Mouse (Mus musculus): ENCODE results near the gene Rapsn. TPM values are rescaled to one million over a fixed set of nuclear protein-coding genes. Genes with fewer than 3 reads are reported as not detected.

Rapsn gene
- polyA plus RNA-seq, 1 experiment: 0.42 TPM

DNA sequence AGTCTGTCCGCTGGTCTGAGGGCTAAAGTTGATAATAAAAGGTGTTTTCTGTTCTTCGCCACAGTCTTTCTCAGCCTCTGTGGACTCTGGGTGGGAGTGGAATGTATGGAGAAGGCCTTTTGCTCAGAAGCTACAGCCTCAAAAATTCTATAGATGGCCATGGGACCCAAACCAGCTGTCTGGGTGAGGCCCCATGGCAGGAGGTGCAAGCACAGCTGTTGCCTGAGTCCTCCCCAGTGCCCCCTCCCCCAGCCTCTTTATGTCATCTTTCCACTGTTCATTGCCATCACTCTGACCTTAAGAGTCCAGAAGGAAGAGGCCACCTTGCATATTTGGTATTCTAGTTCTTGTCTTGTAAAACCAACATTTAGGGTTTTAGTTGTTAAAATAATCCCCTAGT lies 24.0 kb downstream of the Rapsn start:
- TF ChIP-seq EP300 (IDR thresholded peaks at IDR 0.05; ENCODE audit: insufficient read depth, low read depth, low read length): no peak
- no peak for TF ChIP-seq CTCF (IDR thresholded peaks at IDR 0.05; ENCODE audit: low read depth, low read length)
- TF ChIP-seq POLR2A (IDR thresholded peaks at IDR 0.05; ENCODE audit: insufficient read depth, low read length): no peak
- H3K9me3 ChIP-seq (replicated peaks; ENCODE audit: control insufficient read depth, insufficient read depth, low read length, poor library complexity, severe bottlenecking): no peaks in the 10 kb centered on the region
- no peaks in the 10 kb centered on the region for H3K4me1 ChIP-seq (ENCODE audit: control insufficient read depth, insufficient read depth, low read length)
- H3K36me3 ChIP-seq (ENCODE audit: control insufficient read depth, insufficient read depth, low read length, poor library complexity, severe bottlenecking): peaks cover 38% of the 10 kb centered on the region
- no peak overlapping the region for H3K27ac ChIP-seq (ENCODE audit: insufficient read depth, low read length)
- H3K27me3 ChIP-seq (ENCODE audit: control insufficient read depth, insufficient read depth, low read length, poor library complexity, severe bottlenecking): no peaks in the 10 kb centered on the region
- H3K4me3 ChIP-seq (ENCODE audit: low read depth, low read length): no peak overlapping the region
- H3K9ac ChIP-seq (ENCODE audit: low read depth, poor library complexity, severe bottlenecking): no peak overlapping the region

DNA sequence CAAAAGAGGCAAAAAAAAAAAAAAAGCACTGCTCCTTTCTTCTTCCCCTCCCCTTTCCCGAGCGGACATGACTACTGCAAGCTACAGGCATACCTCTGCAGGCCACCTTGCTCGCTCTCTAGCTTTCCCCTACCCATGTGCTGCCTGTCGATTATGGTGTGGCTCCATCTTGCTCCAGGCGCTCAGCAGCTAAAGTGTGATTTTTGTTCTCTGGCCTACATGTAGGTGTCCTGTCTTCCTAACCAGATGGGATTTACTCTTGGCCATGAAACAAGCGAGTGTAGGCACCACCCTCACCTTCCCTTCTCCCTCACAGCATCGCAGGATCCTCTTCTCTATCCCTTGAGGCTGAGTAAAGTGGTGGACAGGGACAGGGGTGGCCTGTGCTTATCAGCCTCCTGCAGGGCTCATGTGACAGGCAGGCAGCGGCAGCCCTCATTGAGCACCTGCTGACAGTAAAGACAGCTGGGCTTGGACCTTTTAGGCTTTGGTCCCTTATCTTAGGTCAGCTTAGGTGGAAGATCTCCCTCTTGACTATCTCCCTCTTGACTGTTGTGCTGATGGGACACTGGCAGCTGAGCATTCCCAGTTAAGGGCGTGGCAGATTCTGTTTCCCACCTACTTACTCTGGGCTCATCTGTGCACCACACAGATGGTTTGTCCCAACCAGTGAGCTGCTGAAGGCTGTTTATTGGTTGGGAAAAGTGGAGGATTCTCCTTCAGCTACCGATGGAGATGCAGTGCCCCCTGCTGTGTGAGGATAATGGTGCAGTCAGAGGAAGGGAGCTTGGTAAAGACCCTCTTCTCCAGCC lies 25.3 kb downstream of the Rapsn start:
- peaks cover 35% of the 10 kb centered on the region for H3K36me3 ChIP-seq (ENCODE audit: control insufficient read depth, insufficient read depth, low read length, poor library complexity, severe bottlenecking)
- no peak overlapping the region for H3K27ac ChIP-seq (ENCODE audit: insufficient read depth, low read length)

GRCm38 (mm10) chr2:91061849-91062481 lies 26.5 kb downstream of the Rapsn start:
- H3K9me3 ChIP-seq (replicated peaks; ENCODE audit: control insufficient read depth, insufficient read depth, low read length, poor library complexity, severe bottlenecking): no peaks in the 10 kb centered on the region
- peaks cover 22% of the 10 kb centered on the region for H3K36me3 ChIP-seq (ENCODE audit: control insufficient read depth, insufficient read depth, low read length, poor library complexity, severe bottlenecking)
- H3K27ac ChIP-seq (ENCODE audit: insufficient read depth, low read length): no peak overlapping the region
- H3K4me3 ChIP-seq (ENCODE audit: low read depth, low read length): no peak overlapping the region
- no peaks in the 10 kb centered on the region for H3K4me1 ChIP-seq (ENCODE audit: control insufficient read depth, insufficient read depth, low read length)
- H3K27me3 ChIP-seq (ENCODE audit: control insufficient read depth, insufficient read depth, low read length, poor library complexity, severe bottlenecking): no peaks in the 10 kb centered on the region
- no peak overlapping the region for H3K9ac ChIP-seq (ENCODE audit: low read depth, poor library complexity, severe bottlenecking)
- TF ChIP-seq CTCF (IDR thresholded peaks at IDR 0.05; ENCODE audit: low read depth, low read length) (no peak), EP300 (IDR thresholded peaks at IDR 0.05; ENCODE audit: insufficient read depth, low read depth, low read length) (no peak), POLR2A (IDR thresholded peaks at IDR 0.05; ENCODE audit: insufficient read depth, low read length) (no peak)

More for the DNA sequence above, 25.3 kb downstream of the Rapsn start:
- Histone ChIP-seq H3K4me1 (ENCODE audit: control insufficient read depth, insufficient read depth, low read length) (no peaks in the 10 kb centered on the region), H3K9ac (ENCODE audit: low read depth, poor library complexity, severe bottlenecking) (no peak overlapping the region), H3K9me3 (replicated peaks; ENCODE audit: control insufficient read depth, insufficient read depth, low read length, poor library complexity, severe bottlenecking) (no peaks in the 10 kb centered on the region), H3K27me3 (ENCODE audit: control insufficient read depth, insufficient read depth, low read length, poor library complexity, severe bottlenecking) (no peaks in the 10 kb centered on the region), H3K4me3 (ENCODE audit: low read depth, low read length) (no peak overlapping the region)
- peak; percentile 52 for TF ChIP-seq CTCF (IDR thresholded peaks at IDR 0.05; ENCODE audit: low read depth, low read length)
- no peak for TF ChIP-seq POLR2A (IDR thresholded peaks at IDR 0.05; ENCODE audit: insufficient read depth, low read length)
- TF ChIP-seq EP300 (IDR thresholded peaks at IDR 0.05; ENCODE audit: insufficient read depth, low read depth, low read length): no peak

DNA sequence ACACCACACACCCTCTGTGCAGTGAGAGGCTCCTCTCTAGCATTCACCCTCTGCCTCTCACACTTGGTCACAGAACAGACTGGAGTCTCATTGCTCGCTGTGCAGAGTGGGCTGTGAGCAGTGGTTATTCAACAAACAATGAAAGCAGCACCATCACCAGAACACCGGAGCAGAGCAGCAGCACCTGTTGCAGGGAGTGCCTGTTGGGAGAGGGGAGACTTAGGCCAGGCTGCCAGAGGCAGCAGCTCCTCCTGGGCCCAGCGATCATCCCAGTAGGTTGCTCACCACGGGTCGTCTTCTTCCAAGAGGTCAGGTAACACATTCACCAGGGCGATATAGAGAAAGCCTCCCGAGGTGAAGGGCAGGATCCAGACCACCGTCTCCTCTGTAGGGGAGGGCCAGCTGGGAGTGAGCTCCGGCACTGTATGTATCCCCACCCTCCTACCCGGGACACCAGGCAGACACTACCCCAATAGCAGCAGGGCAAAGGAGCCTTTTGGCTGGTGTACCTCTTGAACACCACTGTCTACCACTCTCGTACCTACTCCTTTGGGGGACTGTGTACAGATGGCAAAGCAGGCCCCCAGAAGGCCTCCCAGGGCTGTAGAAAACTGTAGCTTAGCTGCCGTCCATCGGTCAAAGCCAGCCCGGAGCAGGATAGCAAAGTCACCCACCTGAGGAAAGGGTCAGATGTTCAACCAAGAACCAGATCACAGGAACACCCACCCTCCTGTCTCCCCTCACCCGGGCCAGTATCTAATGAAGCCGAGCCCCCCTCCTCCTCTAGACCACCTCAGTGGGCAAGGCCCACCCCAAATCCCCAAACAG lies 27.6 kb downstream of the Rapsn start:
- Histone ChIP-seq H3K36me3 (ENCODE audit: control insufficient read depth, insufficient read depth, low read length, poor library complexity, severe bottlenecking) (peaks cover 13% of the 10 kb centered on the region), H3K27me3 (ENCODE audit: control insufficient read depth, insufficient read depth, low read length, poor library complexity, severe bottlenecking) (no peaks in the 10 kb centered on the region), H3K27ac (ENCODE audit: insufficient read depth, low read length) (no peak overlapping the region), H3K4me1 (ENCODE audit: control insufficient read depth, insufficient read depth, low read length) (no peaks in the 10 kb centered on the region), H3K4me3 (ENCODE audit: low read depth, low read length) (no peak overlapping the region), H3K9me3 (replicated peaks; ENCODE audit: control insufficient read depth, insufficient read depth, low read length, poor library complexity, severe bottlenecking) (no peaks in the 10 kb centered on the region), H3K9ac (ENCODE audit: low read depth, poor library complexity, severe bottlenecking) (no peak overlapping the region)
- TF ChIP-seq POLR2A (IDR thresholded peaks at IDR 0.05; ENCODE audit: insufficient read depth, low read length) (no peak), EP300 (IDR thresholded peaks at IDR 0.05; ENCODE audit: insufficient read depth, low read depth, low read length) (no peak), CTCF (IDR thresholded peaks at IDR 0.05; ENCODE audit: low read depth, low read length) (no peak)

- H3K9me3 ChIP-seq (replicated peaks; ENCODE audit: control insufficient read depth, insufficient read depth, low read length, poor library complexity, severe bottlenecking): no peaks in the 10 kb centered on the region
- H3K36me3 ChIP-seq (ENCODE audit: control insufficient read depth, insufficient read depth, low read length, poor library complexity, severe bottlenecking): peaks cover 3% of the 10 kb centered on the region; the same call in 1 of the 2 replicates
- H3K27me3 ChIP-seq (ENCODE audit: control insufficient read depth, insufficient read depth, low read length, poor library complexity, severe bottlenecking): no peaks in the 10 kb centered on the region
- H3K4me3 ChIP-seq (ENCODE audit: low read depth, low read length): no peak overlapping the region
- no peak overlapping the region for H3K9ac ChIP-seq (ENCODE audit: low read depth, poor library complexity, severe bottlenecking)
- no peak overlapping the region for H3K27ac ChIP-seq (ENCODE audit: insufficient read depth, low read length)
- TF ChIP-seq CTCF (IDR thresholded peaks at IDR 0.05; ENCODE audit: low read depth, low read length) (peak; percentile 19), EP300 (IDR thresholded peaks at IDR 0.05; ENCODE audit: insufficient read depth, low read depth, low read length) (no peak), POLR2A (IDR thresholded peaks at IDR 0.05; ENCODE audit: insufficient read depth, low read length) (no peak)
- no peaks in the 10 kb centered on the region for H3K4me1 ChIP-seq (ENCODE audit: control insufficient read depth, insufficient read depth, low read length)
Observed at GRCm38 (mm10) chr2:91064211-91064610, 28.8 kb downstream of the Rapsn start.
